Mouse (Mus musculus): ENCODE measurements around the gene Vmn2r17. TPM values are rescaled to one million over a fixed set of nuclear protein-coding genes. Genes with fewer than 3 reads are reported as not detected.

The Vmn2r17 gene
- total and polyA plus RNA-seq, 3 experiments = not detected

GRCm38 (mm10) chr5:109506729-109507128 lies 87.2 kb downstream of the Vmn2r17 start:
- no peaks in the 10 kb centered on the region for H3K9me3 ChIP-seq (replicated peaks; ENCODE audit: low read length)
- DNase-seq (ENCODE audit: extremely low read depth) = peak; percentile 47
- peaks cover 2% of the 10 kb centered on the region for H3K27me3 ChIP-seq (replicated peaks)
- H3K4me2 ChIP-seq (ENCODE audit: insufficient read depth, low read depth, poor library complexity, severe bottlenecking) = no peak overlapping the region
- dilution Hi-C loops (cut with MboI; ENCODE audit: extremely low pct_ligation_motif_present, extremely low pct_unique_long_range_greater_than_20kb, low sequenced_read_pairs) = no loop called here
- TF ChIP-seq ZKSCAN1 (IDR thresholded peaks at IDR 0.05; ENCODE audit: borderline replicate concordance, low read depth, low read length) (no peak), HCFC1 (IDR thresholded peaks at IDR 0.05; ENCODE audit: low read depth, low read length) (no peak), ELF1 (IDR thresholded peaks at IDR 0.05; ENCODE audit: low read depth, low read length) (no peak), GABPA (IDR thresholded peaks at IDR 0.05; ENCODE audit: insufficient replicate concordance, low read depth, low read length) (no peak), MAFK (IDR thresholded peaks at IDR 0.05; ENCODE audit: insufficient replicate concordance, low read length) (no peak), SMC3 (IDR thresholded peaks at IDR 0.05; ENCODE audit: low read depth, low read length) (peak; percentile 58), ZNF384 (IDR thresholded peaks at IDR 0.05; ENCODE audit: low read depth, low read length) (peak; percentile 73), NELFE (IDR thresholded peaks at IDR 0.05; ENCODE audit: low read depth, low read length) (no peak), RAD21 (IDR thresholded peaks at IDR 0.05; ENCODE audit: low read depth, low read length) (peak; percentile 75), CTCF (conservative IDR thresholded peaks at IDR 0.05 in 1 of 2, IDR thresholded peaks at IDR 0.05 in 1 of 2; ENCODE audit: low read depth in 2 of 2, low read length in 2 of 2) (peak; percentile 38 to 78; a peak in 3 of 4 replicates), CHD1 (IDR thresholded peaks at IDR 0.05; ENCODE audit: low read depth, low read length) (no peak), SIN3A (IDR thresholded peaks at IDR 0.05; ENCODE audit: low read length) (no peak), JUND (conservative IDR thresholded peaks at IDR 0.05; ENCODE audit: low read depth, low read length) (no peak), JUN (IDR thresholded peaks at IDR 0.05; ENCODE audit: insufficient read depth, low read depth, low read length) (no peak), RCOR1 (conservative IDR thresholded peaks at IDR 0.05; ENCODE audit: low read depth, low read length) (no peak), MYC (IDR thresholded peaks at IDR 0.05; ENCODE audit: low read depth, low read length) (no peak), MXI1 (IDR thresholded peaks at IDR 0.05; ENCODE audit: low read depth, low read length) (no peak), POLR2AphosphoS2 (IDR thresholded peaks at IDR 0.05; ENCODE audit: low read depth, low read length) (no peak)
- H3K9ac ChIP-seq (ENCODE audit: insufficient read depth, low read depth) = no peak overlapping the region
- H3K36me3 ChIP-seq (replicated peaks in 1 of 2; ENCODE audit: control insufficient read depth in 1 of 2, insufficient read depth in 1 of 2, low read length in 1 of 2) = no peaks in the 10 kb centered on the region
- H3K4me3 ChIP-seq (replicated peaks in 1 of 3; ENCODE audit: low read depth in 2 of 3, low read length in 2 of 3, poor library complexity in 1 of 3) = no peak overlapping the region
- no peaks in the 10 kb centered on the region for H3K79me2 ChIP-seq (replicated peaks; ENCODE audit: control insufficient read depth, extremely low read depth, insufficient read depth, poor library complexity, severe bottlenecking)
- H3K27ac ChIP-seq (ENCODE audit: insufficient read depth, low read depth) = no peak overlapping the region
- in situ Hi-C loops (cut with MboI; ENCODE audit: low pct_ligation_motif_present, low pct_unique_long_range_greater_than_20kb, low sequenced_read_pairs) = loop anchor here (10.0 kb wide), 1 partner anchor 98 kb away; no protein-coding TSS in a partner anchor
- H3K4me1 ChIP-seq (ENCODE audit: control insufficient read depth in 1 of 2, insufficient read depth in 2 of 2) = no peaks in the 10 kb centered on the region

Other genes starting within 250 kb of the Vmn2r17 start
- not detected in 2 replicates for gene Vmn2r13, start 227.5 kb upstream of the Vmn2r17 start, total RNA-seq (2012; rRNA removed)
- not detected in 2 replicates for gene Vmn2r13, start 227.5 kb upstream of the Vmn2r17 start, total RNA-seq (2014; rRNA removed)
- not detected in 2 replicates for gene Vmn2r13, start 227.5 kb upstream of the Vmn2r17 start, polyA plus RNA-seq (2012; ENCODE audit: insufficient read length, low read depth)
- not detected in 2 replicates for gene Vmn2r14, start 195.0 kb upstream of the Vmn2r17 start, total RNA-seq (2012; rRNA removed)
- gene Vmn2r14, start 195.0 kb upstream of the Vmn2r17 start, total RNA-seq (2014; rRNA removed) = not detected in 2 replicates
- not detected in 2 replicates for gene Vmn2r14, start 195.0 kb upstream of the Vmn2r17 start, polyA plus RNA-seq (2012; ENCODE audit: insufficient read length, low read depth)
- gene Vmn2r15, start 122.0 kb upstream of the Vmn2r17 start, total RNA-seq (2012; rRNA removed) = not detected in 2 replicates
- gene Vmn2r15, start 122.0 kb upstream of the Vmn2r17 start, total RNA-seq (2014; rRNA removed) = not detected in 2 replicates
- not detected in 2 replicates for gene Vmn2r15, start 122.0 kb upstream of the Vmn2r17 start, polyA plus RNA-seq (2012; ENCODE audit: insufficient read length, low read depth)
- gene Vmn2r16, start 89.5 kb upstream of the Vmn2r17 start, total RNA-seq (2012; rRNA removed) = not detected in 2 replicates
- gene Vmn2r16, start 89.5 kb upstream of the Vmn2r17 start, total RNA-seq (2014; rRNA removed) = not detected in 2 replicates
- not detected in 2 replicates for gene Vmn2r16, start 89.5 kb upstream of the Vmn2r17 start, polyA plus RNA-seq (2012; ENCODE audit: insufficient read length, low read depth)
- 25.4 and 32.5 TPM in 2 replicates for gene Crlf2, start 139.3 kb downstream of the Vmn2r17 start, total RNA-seq (2012; rRNA removed)
- gene Crlf2, start 139.3 kb downstream of the Vmn2r17 start, total RNA-seq (2014; rRNA removed) = 9.3 and 10.5 TPM in 2 replicates
- gene Crlf2, start 139.3 kb downstream of the Vmn2r17 start, polyA plus RNA-seq (2012; ENCODE audit: insufficient read length, low read depth) = 22.2 and 22.6 TPM in 2 replicates

Data from CH12.LX (cell line).